Mouse (Mus musculus) CH12.LX (cell line): ENCODE measurements at regions not wholly inside any gene's neighbourhood (a gene's known extent, or its start where the extent isn't known, plus 50 kb on each side); places are given as distances from the start of the nearest gene placed in this dataset.

ENCODE experiments used
- DNase-seq: peaks from one replicate; pipeline ENCODE4 v3.0.0-alpha.2; 2013; ENCODE audit errors: extremely low read depth
- H3K27ac ChIP-seq: 2 replicates; pipeline ENCODE4 v1.5.1; 2012; ENCODE audit warnings: low read depth, mild to moderate bottlenecking, control low read depth, moderate library complexity; ENCODE audit not compliant: insufficient read depth
- H3K27me3 ChIP-seq: replicated peaks from 2 replicates; pipeline ENCODE3; 2012; ENCODE audit warnings: inconsistent platforms
- H3K36me3 ChIP-seq, 2 experiments: replicated peaks in 1 of 2; 2 replicates each; pipeline versions ENCODE3 to v1.6.1; 2012; ENCODE audit warnings: inconsistent platforms in 1 of 2, low read length in 1 of 2, mild to moderate bottlenecking in 1 of 2, mixed read lengths in 1 of 2, moderate library complexity in 1 of 2; ENCODE audit not compliant: control insufficient read depth in 1 of 2, insufficient read depth in 1 of 2
- H3K4me1 ChIP-seq, 2 experiments: 2 replicates each; pipeline ENCODE4 v1.6.1; 2012; ENCODE audit warnings: inconsistent platforms in 1 of 2, moderate library complexity in 1 of 2; ENCODE audit not compliant: insufficient read depth in 2 of 2, control insufficient read depth in 1 of 2
- H3K4me2 ChIP-seq: 2 replicates; pipeline ENCODE4 v1.6.1; 2012; ENCODE audit warnings: low read depth, mild to moderate bottlenecking, control low read depth; ENCODE audit not compliant: poor library complexity, insufficient read depth, severe bottlenecking
- H3K4me3 ChIP-seq, 3 experiments: fragments of 150-350 bp in 1 of 3; sonication (generic) in 1 of 3; replicated peaks in 1 of 3; 2 replicates each; pipeline versions ENCODE3 to v1.5.1; 2011 to 2012; ENCODE audit warnings: low read depth in 2 of 3, low read length in 2 of 3, mild to moderate bottlenecking in 2 of 3, moderate library complexity in 2 of 3, control low read depth in 1 of 3, improper control_type of control experiment in 1 of 3, inconsistent platforms in 1 of 3, mixed read lengths in 1 of 3; ENCODE audit not compliant: poor library complexity in 1 of 3
- H3K79me2 ChIP-seq: replicated peaks from 2 replicates; pipeline ENCODE4 v1.6.1; 2012; ENCODE audit warnings: mild to moderate bottlenecking, moderate library complexity; ENCODE audit not compliant: control insufficient read depth, poor library complexity, insufficient read depth, severe bottlenecking; ENCODE audit errors: extremely low read depth
- H3K9ac ChIP-seq: 2 replicates; pipeline ENCODE4 v1.6.1; 2012; ENCODE audit warnings: low read depth, mild to moderate bottlenecking, control low read depth, moderate library complexity; ENCODE audit not compliant: insufficient read depth
- H3K9me3 ChIP-seq: replicated peaks from 2 replicates; pipeline ENCODE3; 2012; ENCODE audit warnings: low read length, inconsistent platforms, mixed read lengths
- CHD2 ChIP-seq: IDR thresholded peaks from 2 replicates; pipeline ENCODE4 v1.6.1; 2011; ENCODE audit warnings: low read length, improper control_type of control experiment
- CTCF ChIP-seq, 2 experiments: IDR thresholded peaks in 1 of 2; conservative IDR thresholded peaks in 1 of 2; 2 replicates each; pipeline ENCODE4 v1.5.1; 2011 to 2012; ENCODE audit warnings: low read depth in 2 of 2, low read length in 2 of 2, improper control_type of control experiment in 1 of 2, inconsistent platforms in 1 of 2, mild to moderate bottlenecking in 1 of 2, moderate library complexity in 1 of 2
- EP300 ChIP-seq: IDR thresholded peaks from 2 replicates; pipeline ENCODE4 v1.6.1; 2011; ENCODE audit warnings: low read length, improper control_type of control experiment
- JUN ChIP-seq: IDR thresholded peaks from 2 replicates; pipeline ENCODE4 v1.6.1; 2011; ENCODE audit warnings: low read depth, mild to moderate bottlenecking, low read length, improper control_type of control experiment, moderate library complexity; ENCODE audit not compliant: insufficient read depth
- JUND ChIP-seq: conservative IDR thresholded peaks from 2 replicates; pipeline ENCODE4 v1.6.1; 2011; ENCODE audit warnings: low read depth, low read length, improper control_type of control experiment
- KAT2A ChIP-seq: IDR thresholded peaks from 2 replicates; pipeline ENCODE4 v1.6.1; 2012; ENCODE audit warnings: low read length, improper control_type of control experiment, inconsistent platforms; ENCODE audit not compliant: insufficient replicate concordance
- MAFK ChIP-seq: IDR thresholded peaks from 2 replicates; pipeline ENCODE4 v1.6.1; 2011; ENCODE audit warnings: low read length, improper control_type of control experiment; ENCODE audit not compliant: insufficient replicate concordance
- MAX ChIP-seq: IDR thresholded peaks from 2 replicates; pipeline ENCODE4 v1.6.1; 2011; ENCODE audit warnings: low read length, improper control_type of control experiment
- MAZ ChIP-seq: IDR thresholded peaks from 2 replicates; pipeline ENCODE4 v1.6.1; 2012; ENCODE audit warnings: low read depth, mild to moderate bottlenecking, inconsistent platforms, low read length, improper control_type of control experiment, moderate library complexity
- MEF2A ChIP-seq: IDR thresholded peaks from 2 replicates; pipeline ENCODE4 v1.6.1; 2014; ENCODE audit warnings: low read depth, mild to moderate bottlenecking, inconsistent platforms, low read length, improper control_type of control experiment, borderline replicate concordance
- NRF1 ChIP-seq: IDR thresholded peaks from 2 replicates; pipeline ENCODE4 v1.6.1; 2014; ENCODE audit warnings: low read depth, mild to moderate bottlenecking, inconsistent platforms, low read length, improper control_type of control experiment, moderate library complexity
- POLR2AphosphoS2 ChIP-seq: IDR thresholded peaks from 2 replicates; pipeline ENCODE4 v1.6.1; 2011; ENCODE audit warnings: low read depth, low read length, improper control_type of control experiment
- RAD21 ChIP-seq: IDR thresholded peaks from 2 replicates; pipeline ENCODE4 v1.6.1; 2011; ENCODE audit warnings: low read depth, mild to moderate bottlenecking, low read length, improper control_type of control experiment, moderate library complexity
- RCOR1 ChIP-seq: conservative IDR thresholded peaks from 2 replicates; pipeline ENCODE4 v1.6.1; 2012; ENCODE audit warnings: low read depth, mild to moderate bottlenecking, inconsistent platforms, low read length, improper control_type of control experiment
- SMC3 ChIP-seq: IDR thresholded peaks from 2 replicates; pipeline ENCODE4 v1.6.1; 2011; ENCODE audit warnings: low read depth, low read length, improper control_type of control experiment
- TCF12 ChIP-seq: IDR thresholded peaks from 2 replicates; pipeline ENCODE4 v1.6.1; 2014; ENCODE audit warnings: low read depth, mild to moderate bottlenecking, inconsistent platforms, low read length, improper control_type of control experiment
- UBTF ChIP-seq: IDR thresholded peaks from 2 replicates; pipeline ENCODE4 v1.6.1; 2012; ENCODE audit warnings: low read depth, mild to moderate bottlenecking, inconsistent platforms, low read length, improper control_type of control experiment, moderate library complexity
- USF2 ChIP-seq: conservative IDR thresholded peaks from 2 replicates; pipeline ENCODE4 v1.6.1; 2011; ENCODE audit warnings: low read depth, low read length, improper control_type of control experiment
- ZC3H11A ChIP-seq: IDR thresholded peaks from 2 replicates; pipeline ENCODE4 v1.6.1; 2012; ENCODE audit warnings: low read depth, mild to moderate bottlenecking, inconsistent platforms, low read length, improper control_type of control experiment
- ZNF384 ChIP-seq: IDR thresholded peaks from 2 replicates; pipeline ENCODE4 v1.6.1; 2012; ENCODE audit warnings: low read depth, low read length, improper control_type of control experiment, inconsistent platforms
- dilution Hi-C: fragments of 300-500 bp; cut with MboI; formaldehyde crosslinking; loops from 2 replicates; pipeline ENCODE4 v1.14.3; 2020; ENCODE audit warnings: low sequenced_read_pairs; ENCODE audit not compliant: extremely low pct_unique_long_range_greater_than_20kb, extremely low pct_ligation_motif_present
- in situ Hi-C: fragments of 300-500 bp; cut with MboI; formaldehyde crosslinking; loops from 3 replicates; pipeline ENCODE4 v1.14.3; 2019; ENCODE audit warnings: low sequenced_read_pairs, low pct_ligation_motif_present, low pct_unique_long_range_greater_than_20kb, mixed read lengths

DNA sequence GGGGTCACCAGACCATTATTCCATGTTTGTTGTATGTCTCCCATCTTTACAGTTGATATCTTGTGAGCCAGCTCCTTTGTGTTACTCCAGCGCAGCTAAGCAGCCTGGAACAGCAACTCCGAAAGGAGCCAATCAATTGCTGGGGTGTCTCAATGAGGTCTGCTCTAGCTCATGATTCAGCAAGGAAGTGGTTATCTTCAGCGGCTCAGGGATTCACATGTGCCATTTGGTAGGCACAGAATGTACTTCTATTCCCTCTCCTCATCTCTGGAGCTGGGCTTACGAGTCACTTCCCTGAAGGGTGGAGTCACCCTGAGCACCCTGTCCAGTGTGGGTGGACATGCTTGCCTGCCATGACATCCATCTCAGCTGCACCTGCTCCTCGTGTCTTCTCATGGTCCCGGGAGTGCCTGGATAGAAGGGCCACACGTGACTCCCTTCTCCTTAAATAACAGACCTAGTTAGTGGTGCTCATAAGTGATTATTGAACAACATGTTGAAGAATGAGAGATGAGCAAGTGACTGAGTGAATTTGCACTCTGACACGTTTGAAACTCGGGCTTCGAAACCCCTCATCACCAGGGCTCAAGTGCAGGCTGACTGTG, 190.3 kb upstream of the Zfp618 start:
- dilution Hi-C loops = no loop called here
- Histone ChIP-seq H3K79me2 (no peaks in the 10 kb centered on the region), H3K27ac (no peak overlapping the region), H3K4me2 (no peak overlapping the region), H3K36me3 (no peaks in the 10 kb centered on the region), H3K9ac (no peak overlapping the region), H3K4me1 (peaks cover 9 to 21% of the 10 kb centered on the region in 2 experiments), H3K9me3 (peaks cover 4% of the 10 kb centered on the region), H3K27me3 (peaks cover 52% of the 10 kb centered on the region), H3K4me3 (no peak overlapping the region)
- DNase-seq = no peak
- in situ Hi-C loops = loop anchor here (25.0 kb wide), 1 partner anchor 337 kb away; no protein-coding TSS in a partner anchor
- no peak for TF ChIP-seq UBTF
- no peak for TF ChIP-seq CTCF (conservative IDR thresholded peaks at IDR 0.05 in 1 of 2, IDR thresholded peaks at IDR 0.05 in 1 of 2; ENCODE audit: low read depth in 2 of 2, low read length in 2 of 2)
- no peak for TF ChIP-seq JUND
- no peak for TF ChIP-seq MAZ
- TF ChIP-seq TCF12 = no peak
- TF ChIP-seq KAT2A = no peak
- no peak for TF ChIP-seq JUN

DNA sequence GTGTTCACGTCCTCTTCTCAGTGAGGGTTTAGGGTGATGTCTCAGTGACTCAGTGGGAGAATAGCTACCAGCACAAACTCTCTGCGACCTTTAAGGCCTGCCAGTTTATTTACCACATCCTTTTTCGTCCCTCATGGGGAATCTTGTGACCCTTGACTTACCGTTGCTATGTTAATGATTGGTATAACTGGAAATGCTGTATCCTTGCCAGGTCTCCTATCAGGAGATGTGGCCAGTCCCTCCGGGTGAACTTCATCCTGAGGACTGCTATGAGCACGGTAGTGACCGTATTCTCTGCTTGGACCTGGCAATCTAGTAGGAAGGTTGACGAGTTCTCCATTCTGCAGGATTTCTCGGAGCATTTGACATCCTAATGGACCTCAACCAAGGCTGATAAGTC, 188.5 kb upstream of the Zfp618 start:
- no peak for TF ChIP-seq MEF2A
- no peak for TF ChIP-seq USF2
- TF ChIP-seq RCOR1 = no peak
- no peak for TF ChIP-seq ZNF384
- no peak for TF ChIP-seq SMC3
- TF ChIP-seq EP300 = no peak
- TF ChIP-seq ZC3H11A = no peak
- no peak for TF ChIP-seq MAZ
- TF ChIP-seq CHD2 = no peak
- no peak for TF ChIP-seq MAFK
- TF ChIP-seq UBTF = no peak
- no peak for TF ChIP-seq JUN
- no peak for TF ChIP-seq MAX
- no peak for TF ChIP-seq NRF1
- TF ChIP-seq POLR2AphosphoS2 = no peak
- TF ChIP-seq RAD21 = no peak
- dilution Hi-C loops = no loop called here
- no peak for DNase-seq
- Histone ChIP-seq H3K27me3 (peaks cover 54% of the 10 kb centered on the region), H3K27ac (no peak overlapping the region), H3K4me3 (no peak overlapping the region), H3K36me3 (no peaks in the 10 kb centered on the region), H3K4me1 (peaks cover 9 to 30% of the 10 kb centered on the region in 2 experiments), H3K4me2 (no peak overlapping the region), H3K9ac (no peak overlapping the region), H3K79me2 (no peaks in the 10 kb centered on the region), H3K9me3 (peaks cover 4% of the 10 kb centered on the region)
- in situ Hi-C loops = loop anchor here (25.0 kb wide), 1 partner anchor 335 kb away; no protein-coding TSS in a partner anchor
